Mouse (Mus musculus) neural tube, embryonic 10.5 days (tissue): ENCODE results near the gene Man1a.
A peak's percentile ranks its signal among the peaks of the same experiment; 100 is the strongest.

Experiments
- DNase-seq: peaks from one replicate; pipeline ENCODE4 v3.0.0-alpha.2; 2017; ENCODE audit warnings: low spot score; ENCODE audit errors: extremely low spot score

Gene Man1a

GRCm38 (mm10) chr10:54076420-54076819 is at the start of gene Man1a:
TSS of gene Man1a (minus strand) at chr10:54076609.
- peak; percentile 18 for DNase-seq

- DNase-seq, result no peak
Observed at GRCm38 (mm10) chr10:54121816-54122215, 45.4 kb upstream of the Man1a start.

GRCm38 (mm10) chr10:54120375-54120774 is 44.0 kb upstream of the Man1a start:
- no peak for DNase-seq

- no peak for DNase-seq
Observed at GRCm38 (mm10) chr10:54119303-54119702, 42.9 kb upstream of the Man1a start.

- no peak for DNase-seq
Observed at GRCm38 (mm10) chr10:54118223-54118912, 42.0 kb upstream of the Man1a start.

- no peak for DNase-seq
Observed at GRCm38 (mm10) chr10:54117763-54118162, 41.4 kb upstream of the Man1a start.

GRCm38 (mm10) chr10:54103671-54104070 is 27.3 kb upstream of the Man1a start:
- no peak for DNase-seq

GRCm38 (mm10) chr10:54092081-54092480 is 15.7 kb upstream of the Man1a start:
- no peak for DNase-seq

GRCm38 (mm10) chr10:54089923-54090322 is 13.5 kb upstream of the Man1a start:
- no peak for DNase-seq

- DNase-seq, result no peak
Observed at GRCm38 (mm10) chr10:54087346-54087745, 10.9 kb upstream of the Man1a start.

GRCm38 (mm10) chr10:54085073-54085472 is 8.7 kb upstream of the Man1a start:
- no peak for DNase-seq

GRCm38 (mm10) chr10:54077005-54077404 is 596 bp upstream of the Man1a start:
- DNase-seq, result no peak

- DNase-seq, result peak; percentile 90
Observed at GRCm38 (mm10) chr10:54075441-54076010, 883 bp downstream of the Man1a start.

- peak; percentile 76 for DNase-seq
Observed at GRCm38 (mm10) chr10:54074609-54075421, 1.6 kb downstream of the Man1a start.

- no peak for DNase-seq
Observed at GRCm38 (mm10) chr10:54074247-54074608, 2.2 kb downstream of the Man1a start.

- no peak for DNase-seq
Observed at GRCm38 (mm10) chr10:54073641-54074203, 2.7 kb downstream of the Man1a start.

- DNase-seq, result no peak
Observed at GRCm38 (mm10) chr10:54072336-54072735, 4.1 kb downstream of the Man1a start.

- no peak for DNase-seq
Observed at GRCm38 (mm10) chr10:54070496-54070895, 5.9 kb downstream of the Man1a start.

GRCm38 (mm10) chr10:54069412-54069811 is 7.0 kb downstream of the Man1a start:
- DNase-seq, result no peak

GRCm38 (mm10) chr10:54066683-54067082 is 9.7 kb downstream of the Man1a start:
- DNase-seq, result no peak

GRCm38 (mm10) chr10:54063551-54064260 is 12.7 kb downstream of the Man1a start:
- no peak for DNase-seq
